Comparison of ENCODE assay signal across 19 mouse cellular contexts in genomic region chr6:51606245-51606644, GRCm38 (mm10).
DNase-seq lines count a peak whose midpoint lies in the region; ATAC-seq lines count a peak whose summit lies in the region.
"Had no signal": no experiment of that assay in that cellular context is flagged by ENCODE, and none has a peak within 500 bp of the region (broad histone marks: within the 10 kb centered on the region; RNA-seq: fewer than 3 reads in every experiment).

No protein-coding gene starts in this region.

- no peaks in the 10 kb centered on the region for H3K36me3 ChIP-seq in neural tube, embryonic 12.5 days
- no peaks in the 10 kb centered on the region for H3K36me3 ChIP-seq in hindbrain, embryonic 16.5 days (ENCODE audit: control insufficient read depth, insufficient read depth, low read length)
- H3K36me3 ChIP-seq: embryonic facial prominence, embryonic 15.5 days; liver, embryonic 15.5 days had no signal

- peaks cover 8% of the 10 kb centered on the region for H3K9me3 ChIP-seq in neural tube, embryonic 12.5 days
- H3K9me3 ChIP-seq in hindbrain, embryonic 16.5 days (ENCODE audit: control insufficient read depth, low read length) = no peaks in the 10 kb centered on the region
- H3K9me3 ChIP-seq: embryonic facial prominence, embryonic 15.5 days; liver, embryonic 15.5 days had no signal

- no peak overlapping the region for H3K4me2 ChIP-seq in neural tube, embryonic 12.5 days (replicated peaks)
- no peak overlapping the region for H3K4me2 ChIP-seq in hindbrain, embryonic 16.5 days (ENCODE audit: low read length)
- H3K4me2 ChIP-seq: embryonic facial prominence, embryonic 15.5 days; liver, embryonic 15.5 days had no signal

- no peak overlapping the region for H3K4me3 ChIP-seq in neural tube, embryonic 12.5 days
- H3K4me3 ChIP-seq in hindbrain, embryonic 16.5 days (ENCODE audit: low read length) = no peak overlapping the region
- H3K4me3 ChIP-seq: embryonic facial prominence, embryonic 15.5 days; liver, embryonic 15.5 days had no signal

- WGBS in neural tube, embryonic 12.5 days = 82% methylated on average over 4 of the region's 4 CpGs
- WGBS in hindbrain, embryonic 16.5 days = 63% methylated on average over 4 of the region's 4 CpGs

- H3K27me3 ChIP-seq in neural tube, embryonic 12.5 days (replicated peaks) = no peaks in the 10 kb centered on the region
- H3K27me3 ChIP-seq in hindbrain, embryonic 16.5 days (replicated peaks; ENCODE audit: control insufficient read depth, insufficient read depth, low read length) = no peaks in the 10 kb centered on the region

- DNase-seq in frontal cortex, postnatal 14 days (ENCODE audit: low spot score in 2 of 2) = no peak
- no peak for DNase-seq in neural tube, embryonic 10.5 days (ENCODE audit: extremely low spot score, low spot score)
- no peak for DNase-seq in adrenal gland, adult 8-10 months
- DNase-seq in adrenal gland, postnatal 4 days (ENCODE audit: low spot score in 2 of 2) = no peak
- DNase-seq: adrenal gland, postnatal 14 days; cerebellum, adult 2 months; gastrocnemius, postnatal 25 days; heart, postnatal 10 days; kidney, postnatal 25 days; lung, postnatal 10 days; right cerebral cortex, postnatal 14 days; thymus, postnatal 14 days had no signal

- H3K27ac ChIP-seq in neural tube, embryonic 12.5 days = 0 out of 2 replicates have a peak overlapping the region, but pooled peaks have one; percentile 8
- H3K27ac ChIP-seq in hindbrain, embryonic 16.5 days (ENCODE audit: low read depth, low read length) = peak overlapping the region; percentile 5; the same call in 1 of the 2 replicates
- H3K27ac ChIP-seq: embryonic facial prominence, embryonic 15.5 days; liver, embryonic 15.5 days had no signal

- peak; percentile 82 for ATAC-seq in frontal cortex, adult (ENCODE audit: low TSS enrichment)
- no peak for ATAC-seq in neural tube, embryonic 12.5 days (ENCODE audit: low FRiP score, low read depth)
- ATAC-seq in hindbrain, embryonic 16.5 days = no peak
- peak; percentile 41 for ATAC-seq in monocyte, adult 5-6 weeks (replicated peaks; ENCODE audit: insufficient number of reproducible peaks, low FRiP score, low TSS enrichment, poor library complexity, severe bottlenecking)
- ATAC-seq: intestine, postnatal 0 days had no signal

- no peak overlapping the region for H3K9ac ChIP-seq in neural tube, embryonic 12.5 days
- H3K9ac ChIP-seq in hindbrain, embryonic 16.5 days (ENCODE audit: low read depth, low read length) = no peak overlapping the region
- H3K9ac ChIP-seq: embryonic facial prominence, embryonic 15.5 days; liver, embryonic 15.5 days had no signal

- peaks cover 13% of the 10 kb centered on the region for H3K4me1 ChIP-seq in neural tube, embryonic 12.5 days
- peaks cover 2% of the 10 kb centered on the region for H3K4me1 ChIP-seq in hindbrain, embryonic 16.5 days (ENCODE audit: control insufficient read depth, insufficient read depth, low read depth, low read length)
- H3K4me1 ChIP-seq: liver, embryonic 15.5 days had no signal

Comparison
In these comparisons a context has a peak if more than half of its experiments do, and no peak if none do; other contexts are left out.
1. ATAC-seq: peak in frontal cortex, adult (single experiment) and monocyte, adult 5-6 weeks (single experiment); none in neural tube, embryonic 12.5 days (single experiment) and hindbrain, embryonic 16.5 days (single experiment).